8 mouse cellular contexts compared by ENCODE assay signal in genomic region chr4:141598199-141598893, GRCm38 (mm10). TPM values are rescaled to one million over a fixed set of nuclear protein-coding genes. Genes with fewer than 3 reads are reported as not detected.
DNase-seq lines count a peak whose midpoint lies in the region; ATAC-seq and TF ChIP-seq lines count a peak whose summit lies in the region.

No protein-coding gene starts in this region.

- H3K27ac ChIP-seq in forebrain, embryonic 13.5 days, result no peak overlapping the region
- no peak overlapping the region; the same call in 1 of the 2 replicates for H3K27ac ChIP-seq in hindbrain, postnatal 0 days
- H3K27ac ChIP-seq in lung, embryonic 16.5 days (ENCODE audit: low read length), result peak overlapping the region; percentile 93
- H3K27ac ChIP-seq in stomach, postnatal 0 days (replicated peaks), result peak overlapping the region; percentile 89

- no peak for TF ChIP-seq CTCF in hindbrain, postnatal 0 days (IDR thresholded peaks at IDR 0.05; ENCODE audit: low read depth)
- TF ChIP-seq CTCF in stomach, postnatal 0 days (IDR thresholded peaks at IDR 0.05; ENCODE audit: low read depth), result no peak

- peaks cover 16% of the 10 kb centered on the region for H3K4me1 ChIP-seq in forebrain, embryonic 13.5 days
- no peaks in the 10 kb centered on the region for H3K4me1 ChIP-seq in hindbrain, postnatal 0 days (ENCODE audit: insufficient read depth, low read length)
- H3K4me1 ChIP-seq in lung, embryonic 16.5 days (replicated peaks; ENCODE audit: control insufficient read depth, insufficient read depth, low read length), result peaks cover 23% of the 10 kb centered on the region
- no peaks in the 10 kb centered on the region; the same call in 1 of the 2 replicates for H3K4me1 ChIP-seq in stomach, postnatal 0 days (replicated peaks; ENCODE audit: control insufficient read depth, insufficient read depth)

- H3K4me2 ChIP-seq in forebrain, embryonic 13.5 days, result peak overlapping the region; percentile 76
- peak overlapping the region; percentile 68 for H3K4me2 ChIP-seq in hindbrain, postnatal 0 days (ENCODE audit: low read depth, low read length)
- peak overlapping the region; percentile 90 for H3K4me2 ChIP-seq in lung, embryonic 16.5 days (ENCODE audit: low read depth, low read length)
- H3K4me2 ChIP-seq in stomach, postnatal 0 days (replicated peaks; ENCODE audit: low read depth), result peak overlapping the region; percentile 87

- H3K9ac ChIP-seq in forebrain, embryonic 13.5 days, result peak overlapping the region; percentile 62
- peak overlapping the region; percentile 68; the same call in 1 of the 2 replicates for H3K9ac ChIP-seq in hindbrain, postnatal 0 days (replicated peaks; ENCODE audit: low read length)
- H3K9ac ChIP-seq in lung, embryonic 16.5 days (ENCODE audit: low read length), result peak overlapping the region; percentile 86
- H3K9ac ChIP-seq in stomach, postnatal 0 days (ENCODE audit: low read length), result peak overlapping the region; percentile 87

- peak; percentile 85 for DNase-seq in NIH3T3 (ENCODE audit: low read depth)
- DNase-seq in hindbrain, postnatal 0 days (ENCODE audit: low spot score), result no peak
- peak; percentile 47 for DNase-seq in stomach, postnatal 0 days (ENCODE audit: low spot score)
- no peak for DNase-seq in urinary bladder, postnatal 10 days (ENCODE audit: low spot score)
- no peak for DNase-seq in thymus, postnatal 10 days (ENCODE audit: low spot score in 2 of 2)
- no peak for DNase-seq in cerebellum, postnatal 36 days

- peaks cover 5% of the 10 kb centered on the region; the same call in 1 of the 2 replicates for H3K36me3 ChIP-seq in forebrain, embryonic 13.5 days (ENCODE audit: poor library complexity, severe bottlenecking)
- H3K36me3 ChIP-seq in hindbrain, postnatal 0 days (ENCODE audit: insufficient read depth, low read length), result no peaks in the 10 kb centered on the region
- H3K36me3 ChIP-seq in lung, embryonic 16.5 days (ENCODE audit: control insufficient read depth, insufficient read depth, low read length), result peaks cover 10% of the 10 kb centered on the region
- peaks cover 9% of the 10 kb centered on the region for H3K36me3 ChIP-seq in stomach, postnatal 0 days (ENCODE audit: control insufficient read depth, insufficient read depth, low read length)

- WGBS in forebrain, embryonic 13.5 days, result 2% methylated on average over 19 of the region's 19 CpGs
- 3% methylated on average over 19 of the region's 19 CpGs for WGBS in hindbrain, postnatal 0 days
- 1% methylated on average over 19 of the region's 19 CpGs for WGBS in lung, embryonic 16.5 days
- 5% methylated on average over 19 of the region's 19 CpGs for WGBS in stomach, postnatal 0 days

- no peaks in the 10 kb centered on the region for H3K9me3 ChIP-seq in forebrain, embryonic 13.5 days (replicated peaks)
- no peaks in the 10 kb centered on the region for H3K9me3 ChIP-seq in hindbrain, postnatal 0 days (ENCODE audit: low read length)
- no peaks in the 10 kb centered on the region for H3K9me3 ChIP-seq in lung, embryonic 16.5 days (ENCODE audit: control insufficient read depth, low read length)
- H3K9me3 ChIP-seq in stomach, postnatal 0 days (ENCODE audit: control insufficient read depth, low read length), result no peaks in the 10 kb centered on the region

- peak overlapping the region; percentile 50 for H3K4me3 ChIP-seq in forebrain, embryonic 13.5 days
- peak overlapping the region; percentile 50 for H3K4me3 ChIP-seq in hindbrain, postnatal 0 days (ENCODE audit: low read length)
- H3K4me3 ChIP-seq in lung, embryonic 16.5 days (ENCODE audit: low read length), result peak overlapping the region; percentile 74
- peak overlapping the region; percentile 77 for H3K4me3 ChIP-seq in stomach, postnatal 0 days (ENCODE audit: low read depth, low read length)

- no peak for TF ChIP-seq EP300 in stomach, postnatal 0 days (optimal IDR thresholded peaks at IDR 0.05)

- H3K27me3 ChIP-seq in forebrain, embryonic 13.5 days, result peaks cover 54% of the 10 kb centered on the region
- no peaks in the 10 kb centered on the region for H3K27me3 ChIP-seq in hindbrain, postnatal 0 days (ENCODE audit: insufficient read depth, low read length)
- no peaks in the 10 kb centered on the region for H3K27me3 ChIP-seq in lung, embryonic 16.5 days (ENCODE audit: control insufficient read depth, insufficient read depth, low read depth, low read length)
- H3K27me3 ChIP-seq in stomach, postnatal 0 days (ENCODE audit: control insufficient read depth, insufficient read depth, low read length), result no peaks in the 10 kb centered on the region

- ATAC-seq in forebrain, embryonic 13.5 days, result no peak
- no peak for ATAC-seq in hindbrain, postnatal 0 days
- peak; percentile 82 for ATAC-seq in lung, embryonic 16.5 days (ENCODE audit: low read depth)
- peak; percentile 38; the same call in 1 of the 2 replicates for ATAC-seq in stomach, postnatal 0 days (ENCODE audit: low FRiP score, low TSS enrichment)

RNA-seq across cellular contexts. Expression of gene Fblim1, which starts 7.5 kb away (rescaled TPM):
- 11.1 and 13.9 TPM in 2 replicates for polyA plus RNA-seq in forebrain, embryonic 13.5 days (2015; fragmentation: Nextera tagmentation; extraction: Ambion mirVana)
- 22.5 and 26.7 TPM in 2 replicates for total RNA-seq in hindbrain, postnatal 0 days (2014; rRNA removed)
- 21.7 and 25.6 TPM in 2 replicates for polyA plus RNA-seq in hindbrain, postnatal 0 days (2015; fragmentation: Nextera tagmentation; extraction: Ambion mirVana)
- polyA plus RNA-seq in lung, embryonic 16.5 days (2015; fragmentation: Nextera tagmentation; extraction: Ambion mirVana), result 71.4 and 76.1 TPM in 2 replicates
- 45.1 and 49.2 TPM in 2 replicates for polyA plus RNA-seq in stomach, postnatal 0 days (2015; fragmentation: Nextera tagmentation; extraction: Ambion mirVana)

RNA-seq across cellular contexts. Expression of gene Tmem82, which starts 20.1 kb away (rescaled TPM):
- polyA plus RNA-seq in forebrain, embryonic 13.5 days (2015; fragmentation: Nextera tagmentation; extraction: Ambion mirVana), result 0.17 TPM in 1 of 2 replicates, not detected in the other
- total RNA-seq in hindbrain, postnatal 0 days (2014; rRNA removed), result 1.3 and 1.6 TPM in 2 replicates
- 1.3 and 1.5 TPM in 2 replicates for polyA plus RNA-seq in hindbrain, postnatal 0 days (2015; fragmentation: Nextera tagmentation; extraction: Ambion mirVana)
- 0.99 and 1.1 TPM in 2 replicates for polyA plus RNA-seq in lung, embryonic 16.5 days (2015; fragmentation: Nextera tagmentation; extraction: Ambion mirVana)
- 2.2 and 2.3 TPM in 2 replicates for polyA plus RNA-seq in stomach, postnatal 0 days (2015; fragmentation: Nextera tagmentation; extraction: Ambion mirVana)

RNA-seq across cellular contexts. Expression of gene Slc25a34, which starts 25.3 kb away (rescaled TPM):
- polyA plus RNA-seq in forebrain, embryonic 13.5 days (2015; fragmentation: Nextera tagmentation; extraction: Ambion mirVana), result 0.08 and 0.13 TPM in 2 replicates
- total RNA-seq in hindbrain, postnatal 0 days (2014; rRNA removed), result 18.1 and 22.2 TPM in 2 replicates
- polyA plus RNA-seq in hindbrain, postnatal 0 days (2015; fragmentation: Nextera tagmentation; extraction: Ambion mirVana), result 3.0 and 3.6 TPM in 2 replicates
- 0.18 and 0.20 TPM in 2 replicates for polyA plus RNA-seq in lung, embryonic 16.5 days (2015; fragmentation: Nextera tagmentation; extraction: Ambion mirVana)
- polyA plus RNA-seq in stomach, postnatal 0 days (2015; fragmentation: Nextera tagmentation; extraction: Ambion mirVana), result 1.6 and 1.8 TPM in 2 replicates

RNA-seq across cellular contexts. Expression of gene Spen, which starts 59.9 kb away (rescaled TPM):
- polyA plus RNA-seq in forebrain, embryonic 13.5 days (2015; fragmentation: Nextera tagmentation; extraction: Ambion mirVana), result 16.7 and 17.1 TPM in 2 replicates
- total RNA-seq in hindbrain, postnatal 0 days (2014; rRNA removed), result 16.9 and 17.4 TPM in 2 replicates
- polyA plus RNA-seq in hindbrain, postnatal 0 days (2015; fragmentation: Nextera tagmentation; extraction: Ambion mirVana), result 11.0 and 13.0 TPM in 2 replicates
- polyA plus RNA-seq in lung, embryonic 16.5 days (2015; fragmentation: Nextera tagmentation; extraction: Ambion mirVana), result 6.9 and 7.4 TPM in 2 replicates
- polyA plus RNA-seq in stomach, postnatal 0 days (2015; fragmentation: Nextera tagmentation; extraction: Ambion mirVana), result 2.9 and 3.2 TPM in 2 replicates

Comparison
In these comparisons a context has a peak if more than half of its experiments do, and no peak if none do; other contexts are left out.
1. DNase-seq: peak in NIH3T3 (single experiment) and stomach, postnatal 0 days (single experiment); none in hindbrain, postnatal 0 days (single experiment), urinary bladder, postnatal 10 days (single experiment), thymus, postnatal 10 days (0 of 2) and cerebellum, postnatal 36 days (0 of 2).
2. ATAC-seq: peak in lung, embryonic 16.5 days (single experiment) and stomach, postnatal 0 days (single experiment); none in forebrain, embryonic 13.5 days (single experiment) and hindbrain, postnatal 0 days (single experiment).
3. H3K27ac ChIP-seq: peak in lung, embryonic 16.5 days (single experiment) and stomach, postnatal 0 days (single experiment); none in forebrain, embryonic 13.5 days (single experiment) and hindbrain, postnatal 0 days (single experiment).
4. Peak in every context shown above with its lines, with median percentiles within 50 percentile points of each other: H3K4me2 ChIP-seq, H3K4me3 ChIP-seq and H3K9ac ChIP-seq.